Mouse (Mus musculus): ENCODE results near the gene Adsl. TPM values are rescaled to one million over a fixed set of nuclear protein-coding genes. Genes with fewer than 3 reads are reported as not detected.

Adsl gene
- total RNA-seq, 2 experiments from 2014 or later, result 47.6 to 68.2 TPM

- DNase-seq, result no peak
Observed at GRCm38 (mm10) chr15:80939401-80939800, 8.9 kb upstream of the Adsl start.

- no peak for DNase-seq
Observed at GRCm38 (mm10) chr15:80941468-80942040, 6.7 kb upstream of the Adsl start.

DNA sequence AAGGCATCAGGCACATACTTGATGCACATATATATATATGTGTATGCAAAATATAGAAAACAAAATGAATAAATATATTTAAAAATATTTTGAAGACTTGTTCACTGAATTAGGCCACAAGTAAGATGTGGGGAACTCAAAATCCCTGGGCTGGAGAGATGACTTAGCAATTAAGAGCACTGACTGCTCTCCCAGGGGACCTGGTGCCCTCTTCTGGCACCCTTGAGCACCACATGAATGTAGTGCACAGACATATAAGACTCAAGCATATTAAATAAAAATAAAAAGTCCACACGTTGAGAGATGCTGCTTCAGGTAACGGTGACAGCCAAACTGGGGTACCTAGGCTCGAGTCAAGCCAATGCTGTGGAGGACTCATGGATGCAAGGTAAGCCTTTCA is 2.4 kb upstream of the Adsl start:
- peak; percentile 54 for DNase-seq

DNA sequence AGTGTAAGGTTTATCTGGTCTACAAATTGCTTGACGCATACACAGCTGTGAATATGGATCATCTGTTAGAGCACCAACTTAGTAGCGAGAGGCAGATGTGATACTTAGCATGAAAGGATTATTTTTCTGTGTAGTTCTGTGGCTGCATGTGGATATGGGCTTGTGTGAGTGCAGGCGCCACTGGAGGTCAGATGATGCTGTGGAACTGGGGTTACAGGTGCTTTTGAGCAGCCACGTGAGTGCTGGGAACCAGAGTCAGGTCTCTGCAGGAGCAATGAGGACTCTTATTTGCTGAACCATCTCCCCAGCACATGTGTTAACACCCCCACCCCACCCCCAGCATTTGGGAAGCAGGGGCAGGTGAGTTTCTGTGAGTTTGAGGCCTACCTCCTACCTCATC is 1.1 kb downstream of the Adsl start:
- DNase-seq, result no peak

DNA sequence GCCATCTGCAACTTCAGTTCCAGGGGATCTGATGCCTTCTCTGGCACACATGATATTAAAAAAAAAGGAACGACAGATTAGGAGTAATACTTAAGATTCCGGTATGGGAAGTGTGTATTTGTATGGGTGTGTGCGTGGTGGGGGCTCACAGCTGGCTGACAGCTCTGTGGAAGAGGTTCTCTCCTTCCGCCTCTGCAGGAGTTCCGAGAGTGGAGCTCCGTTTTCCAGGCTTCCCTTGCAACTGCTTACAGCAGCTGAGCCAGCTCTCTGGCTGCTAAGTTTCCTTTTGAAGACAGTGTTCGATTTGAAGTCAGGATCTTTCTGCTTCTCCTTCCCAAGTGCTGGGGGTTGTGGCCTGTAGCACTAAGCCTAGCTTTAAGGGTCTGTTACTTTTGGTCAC is 1.8 kb downstream of the Adsl start:
- no peak for DNase-seq

DNA sequence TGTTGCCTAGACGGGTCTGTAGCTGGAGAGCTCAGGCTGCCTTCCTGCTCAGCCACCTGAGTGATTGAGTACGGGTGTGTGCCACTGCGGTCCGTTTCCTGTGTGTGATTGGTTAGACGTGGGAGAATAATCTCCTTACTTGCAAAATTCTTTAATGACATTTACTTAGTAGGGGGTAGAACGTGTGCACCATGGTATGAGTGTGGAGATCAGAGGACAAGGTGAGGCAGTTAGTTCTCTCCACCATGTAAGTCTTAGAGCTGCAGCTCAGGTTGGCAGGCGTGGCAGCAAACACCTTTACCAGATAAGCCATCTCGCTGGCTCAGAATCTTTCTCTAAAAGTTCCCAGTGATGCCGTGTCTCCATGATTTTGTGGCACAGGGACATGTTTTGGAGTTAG is 5.7 kb downstream of the Adsl start:
- no peak for DNase-seq

- DNase-seq, result no peak
Observed at GRCm38 (mm10) chr15:80954861-80955260, 6.6 kb downstream of the Adsl start.

- no peak for DNase-seq
Observed at GRCm38 (mm10) chr15:80955836-80956438, 7.6 kb downstream of the Adsl start.

DNA sequence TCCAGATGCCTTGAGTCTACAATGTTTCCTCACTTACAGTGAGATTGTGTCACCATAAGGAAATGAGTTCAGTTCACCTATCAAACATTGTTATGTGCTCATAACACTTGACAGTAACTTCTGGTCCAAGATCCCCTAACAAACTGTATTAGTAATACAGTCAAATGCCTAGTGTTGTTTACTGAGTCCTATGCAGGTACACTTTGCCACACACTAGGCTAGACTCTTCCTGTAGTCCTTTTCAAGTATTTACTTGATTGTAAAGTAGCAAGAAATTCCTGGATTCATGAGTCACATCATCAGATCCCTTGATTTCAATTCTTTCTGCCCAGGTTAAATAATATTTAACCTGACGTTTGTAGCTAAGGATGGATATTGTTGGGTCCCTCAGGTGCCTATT is 21.1 kb downstream of the Adsl start:
- DNase-seq, result no peak

DNA sequence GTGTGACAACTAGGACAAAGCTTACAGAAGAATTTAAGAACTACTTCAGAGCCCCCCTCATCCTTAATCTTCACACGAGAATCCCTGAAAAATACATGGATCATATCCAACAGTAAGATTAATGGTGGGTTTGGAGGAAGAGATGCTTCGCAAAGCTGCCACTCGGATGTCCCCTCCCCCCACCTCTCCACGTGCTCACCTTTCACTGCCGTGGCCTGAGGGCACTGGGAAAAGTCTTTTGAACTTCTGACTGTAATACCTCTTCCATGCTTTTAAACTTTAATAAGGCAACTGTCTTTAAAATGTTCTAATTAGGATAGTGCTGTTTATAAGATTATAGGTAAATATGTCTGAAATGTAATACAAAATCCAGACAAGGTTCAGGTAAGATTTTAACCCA is 26.0 kb downstream of the Adsl start:
- no peak for DNase-seq

DNA sequence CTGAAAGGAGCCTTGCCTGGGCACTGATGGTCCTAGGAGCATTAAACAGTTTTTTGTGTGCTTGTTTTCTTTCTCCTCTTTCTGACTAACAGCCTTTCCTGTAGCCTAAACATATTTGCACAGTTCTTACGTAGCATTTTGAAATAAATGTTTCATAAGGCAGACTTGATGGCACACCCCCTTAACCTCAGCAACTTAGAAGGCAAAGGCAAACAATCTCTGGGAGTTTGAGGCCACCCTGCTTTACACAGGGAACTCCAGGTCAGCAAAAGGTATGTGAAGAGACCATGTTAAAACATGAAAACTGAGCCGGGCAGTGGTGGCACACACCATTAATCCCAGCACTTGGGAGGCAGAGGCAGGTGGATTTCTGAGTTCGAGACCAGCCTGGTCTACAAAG is 27.4 kb downstream of the Adsl start:
- DNase-seq, result no peak

DNA sequence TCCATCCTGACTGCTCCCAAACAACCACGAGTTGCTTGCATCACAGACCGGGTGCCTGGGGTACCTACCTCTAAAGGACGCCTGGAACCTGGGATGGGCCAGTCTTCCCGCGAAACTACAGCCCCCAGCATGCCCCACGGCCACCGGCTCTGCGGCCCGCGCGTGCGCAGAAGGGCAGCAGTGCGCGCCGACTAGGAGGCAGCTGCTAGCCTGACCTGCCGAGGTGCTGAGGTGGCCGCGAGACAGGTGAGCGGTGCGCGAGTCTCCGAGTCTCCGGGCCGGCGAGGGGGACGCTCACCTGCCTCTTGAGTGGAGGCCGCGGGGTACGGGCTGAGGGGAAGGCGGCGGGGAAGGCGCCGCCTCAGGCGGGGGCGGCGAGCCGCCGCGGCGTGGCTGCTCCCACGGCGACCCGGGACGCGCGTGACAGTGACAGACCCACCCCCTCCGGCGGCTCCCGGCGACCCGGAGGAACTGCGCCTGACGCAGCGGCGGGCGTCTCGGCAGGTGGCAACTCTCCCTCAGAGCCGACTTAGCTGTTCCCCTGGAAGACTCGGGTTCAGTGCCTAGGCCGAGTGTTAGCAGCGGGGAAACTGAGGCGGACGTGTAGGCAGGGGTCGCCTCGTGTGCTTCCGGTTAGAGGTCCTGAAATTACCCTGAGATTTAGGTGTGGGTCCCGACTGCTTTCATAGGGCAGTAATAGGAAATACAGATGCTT is 29.5 kb downstream of the Adsl start, which contains the start of gene Sgsm3:
Gene Sgsm3, plus strand, starts transcription at position 146 of the 715 bp plus-strand sequence.
- peak; percentile 92 for DNase-seq

GRCm38 (mm10) chr15:80979611-80980010 is 31.3 kb downstream of the Adsl start:
- DNase-seq, result no peak

DNA sequence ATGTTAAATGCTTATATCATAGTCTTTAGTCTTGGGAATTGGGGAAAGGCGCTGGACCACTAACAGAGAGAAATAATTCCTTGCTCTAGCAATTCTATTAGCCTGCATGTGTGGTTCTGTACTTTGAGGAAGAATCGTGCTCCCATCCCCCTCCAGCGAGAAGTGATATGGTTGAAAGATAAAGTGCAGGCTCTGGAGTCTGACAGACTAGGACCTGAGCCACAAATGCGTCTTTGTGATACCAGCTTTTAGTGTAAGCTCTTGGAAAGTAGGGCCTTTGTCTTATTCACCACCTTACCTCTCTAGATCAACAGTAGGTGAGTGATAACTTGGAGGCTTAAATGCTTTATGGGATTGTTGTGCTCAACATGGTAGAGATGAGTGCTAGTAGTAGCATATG is 32.9 kb downstream of the Adsl start:
- DNase-seq, result no peak

GRCm38 (mm10) chr15:80983264-80983663 is 35.0 kb downstream of the Adsl start:
- no peak for DNase-seq

DNA sequence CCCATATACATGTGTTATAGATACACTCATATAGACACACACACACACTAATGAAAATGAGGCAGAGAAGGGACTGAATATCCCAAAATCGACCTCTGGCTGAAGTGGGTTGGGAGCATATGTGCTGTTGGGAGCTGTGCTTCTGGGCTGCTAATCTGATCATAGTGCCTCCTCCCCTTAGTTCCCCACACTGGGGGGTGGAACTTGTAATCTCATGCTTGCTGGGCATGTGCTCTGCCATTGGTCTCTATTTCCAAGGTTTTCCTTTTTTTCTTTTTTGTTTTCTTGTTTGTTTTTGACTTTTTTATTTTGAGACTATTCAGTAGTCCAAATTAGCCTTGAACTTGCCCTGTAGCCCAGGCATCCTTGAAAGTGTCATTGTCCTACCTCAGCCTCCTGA is 40.0 kb downstream of the Adsl start:
- no peak for DNase-seq

DNA sequence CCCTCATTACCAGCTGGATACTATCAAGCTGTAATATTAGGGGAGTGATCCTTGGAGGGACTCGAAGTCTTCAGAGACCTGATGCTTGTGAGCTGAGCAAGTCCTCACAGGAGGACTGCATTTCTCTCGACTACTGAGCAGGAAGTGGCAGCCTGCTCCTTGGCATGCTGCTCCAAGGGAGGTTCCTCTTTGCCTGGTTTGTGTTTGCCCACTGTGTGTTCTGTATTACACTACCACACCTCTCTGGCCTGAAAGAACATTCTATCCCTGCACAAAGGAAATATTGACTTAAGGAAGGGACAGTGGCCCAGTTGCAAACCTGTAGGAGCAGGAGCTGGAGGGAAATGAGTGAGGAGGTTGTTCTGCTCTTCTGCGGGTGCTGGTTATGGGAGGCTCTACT is 41.4 kb downstream of the Adsl start:
- no peak for DNase-seq

DNA sequence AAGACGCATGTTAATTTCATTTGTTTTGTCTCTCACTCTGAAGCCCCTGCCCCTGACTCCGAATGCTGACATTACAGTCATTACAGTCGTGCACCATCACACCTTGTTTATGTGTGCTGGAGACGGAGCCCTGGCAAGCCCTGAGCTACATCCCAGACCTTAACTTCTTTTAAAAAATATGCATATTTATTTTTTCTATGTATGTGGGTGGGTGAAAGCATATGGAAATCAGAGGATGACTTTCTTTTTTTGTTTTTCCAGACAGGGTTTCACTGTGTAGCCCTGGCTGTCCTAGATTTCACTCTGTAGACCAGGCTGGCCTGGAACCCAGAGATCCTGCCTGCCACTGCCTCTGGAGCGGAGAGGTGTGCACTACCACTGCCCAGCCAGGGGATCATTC is 46.7 kb downstream of the Adsl start:
- no peak for DNase-seq

GRCm38 (mm10) chr15:80996090-80996835 is 48.0 kb downstream of the Adsl start:
- DNase-seq, result no peak

DNA sequence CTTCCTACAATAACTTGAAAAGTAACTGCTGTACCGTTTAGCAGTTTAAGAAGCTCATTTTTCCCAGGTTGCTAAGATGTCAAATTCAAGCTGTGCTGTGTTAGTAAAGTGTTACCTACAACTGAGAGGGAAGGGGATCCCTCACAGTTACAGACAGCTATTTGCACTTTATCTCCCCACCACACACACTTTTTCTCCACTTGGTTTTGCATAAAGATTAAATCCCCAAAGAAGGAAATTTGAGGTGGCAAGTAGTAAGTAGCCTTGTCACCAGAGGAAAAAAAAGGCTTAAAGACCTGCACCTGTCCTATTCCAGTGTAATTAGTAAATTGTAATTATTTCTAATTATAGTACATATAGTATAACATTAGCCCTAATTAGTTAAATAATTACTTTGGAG is 48.8 kb downstream of the Adsl start:
- no peak for DNase-seq

DNA sequence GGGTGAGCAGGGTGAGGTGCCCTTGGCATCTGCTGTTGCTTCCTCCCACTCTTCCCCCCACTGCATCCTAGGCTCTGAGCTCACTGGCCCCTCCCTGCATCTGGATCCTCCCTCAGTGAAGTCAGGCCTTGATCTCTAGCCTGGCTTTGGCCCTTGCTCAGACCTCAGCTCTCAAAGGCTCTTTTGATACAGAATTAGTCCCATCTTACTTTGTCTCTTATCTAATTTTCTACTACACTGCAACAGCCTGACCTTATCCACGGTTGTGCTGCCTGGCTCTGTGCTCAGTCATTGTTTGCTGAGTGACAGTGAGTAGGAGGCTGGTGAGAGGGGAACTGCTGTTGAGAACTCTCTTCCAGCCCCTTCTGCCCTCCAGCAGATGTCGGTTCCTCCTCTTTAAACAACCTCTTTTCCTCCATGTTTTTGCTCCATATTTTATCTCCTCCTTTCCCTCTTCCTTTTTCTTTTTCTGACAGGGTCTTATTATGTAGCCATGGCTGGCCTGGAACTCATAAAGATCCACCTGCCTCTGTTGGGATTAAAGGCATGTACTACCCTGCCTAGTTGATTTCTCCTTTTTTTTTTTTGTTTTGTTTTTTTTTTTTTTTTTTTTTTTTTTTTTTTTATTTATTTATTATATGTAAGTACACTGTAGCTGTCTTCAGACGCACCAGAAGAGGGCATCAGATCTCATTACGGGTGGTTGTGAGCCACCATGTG is 52.3 kb downstream of the Adsl start:
- no peak for DNase-seq

DNA sequence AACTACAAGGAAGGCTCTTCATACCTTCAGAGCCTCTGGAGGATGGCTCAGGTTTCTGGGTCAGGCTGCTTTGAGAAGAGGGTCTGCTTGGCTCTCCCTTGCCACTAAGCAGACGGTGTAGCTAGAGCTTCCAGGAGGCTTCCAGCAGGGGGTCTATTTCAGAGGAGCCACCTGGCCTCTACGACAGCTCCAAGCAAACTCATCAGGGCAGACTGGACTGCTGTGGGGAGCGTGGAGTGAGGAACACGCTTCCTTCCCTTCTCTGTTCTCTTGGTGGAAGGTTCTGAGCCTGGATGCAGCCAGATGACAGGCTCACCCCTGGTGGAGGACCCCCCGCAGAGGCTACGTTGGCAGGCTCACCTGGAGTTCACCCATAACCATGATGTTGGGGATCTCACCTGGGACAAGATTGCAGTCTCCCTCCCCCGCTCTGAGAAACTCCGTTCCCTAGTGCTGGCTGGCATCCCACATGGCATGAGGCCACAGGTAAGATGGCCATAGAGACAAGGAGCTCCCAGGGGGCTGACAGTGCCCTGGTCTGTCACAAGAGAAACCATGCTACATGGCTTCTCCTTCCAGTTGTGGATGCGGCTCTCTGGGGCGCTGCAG is 57.9 kb downstream of the Adsl start:
- DNase-seq, result no peak

Measured in adrenal gland, postnatal 10 days (tissue).